Mouse (Mus musculus) C2C12 (cell line): Measurements from ENCODE around the gene Camta1.

Source experiments
- CEBPB ChIP-seq: IDR thresholded peaks from one replicate; pipeline ENCODE4 v1.6.1; 2011; ENCODE audit warnings: low read depth, mild to moderate bottlenecking, control low read depth, moderate library complexity
- CTCF ChIP-seq: IDR thresholded peaks from one replicate; pipeline ENCODE4 v1.5.1; 2011; ENCODE audit not compliant: control insufficient read depth, insufficient read depth, insufficient read length
- FOSL1 ChIP-seq: IDR thresholded peaks from one replicate; pipeline ENCODE4 v1.8.0; 2011; ENCODE audit warnings: mild to moderate bottlenecking, low read length; ENCODE audit not compliant: poor library complexity, insufficient read depth, severe bottlenecking
- MAX ChIP-seq: IDR thresholded peaks from one replicate; pipeline ENCODE4 v1.6.1; 2011; ENCODE audit warnings: mild to moderate bottlenecking, control low read depth
- MYOD1 ChIP-seq: IDR thresholded peaks from one replicate; pipeline ENCODE4 v1.6.1; 2011; ENCODE audit warnings: low read depth; ENCODE audit not compliant: control insufficient read depth, insufficient read length
- MYOG ChIP-seq: IDR thresholded peaks from one replicate; pipeline ENCODE4 v1.6.1; 2011; ENCODE audit not compliant: control insufficient read depth, insufficient read length; ENCODE audit errors: extremely low read depth
- USF1 ChIP-seq: IDR thresholded peaks from one replicate; pipeline ENCODE4 v1.6.1; 2011; ENCODE audit warnings: low read depth, mild to moderate bottlenecking, control low read depth, moderate library complexity

GRCm38 (mm10) chr4:151165539-151165938 lies 696.1 kb downstream of the Camta1 start:
- TF ChIP-seq CTCF (no peak), USF1 (no peak), MYOD1 (no peak), MAX (no peak), CEBPB (no peak), FOSL1 (no peak), MYOG (no peak)
